Mouse (Mus musculus) hindbrain, embryonic 16.5 days (tissue): ENCODE results near the gene Bak1. TPM values are rescaled to one million over a fixed set of nuclear protein-coding genes. Genes with fewer than 3 reads are reported as not detected.

Experiments used
- ATAC-seq: fragments of 200-750 bp; cut with Nextera tagmentation; 2 replicates; pipeline ENCODE4 v1.8.0; 2017; ENCODE audit warnings: moderate TSS enrichment, moderate library complexity
- H3K27ac ChIP-seq: fragments of 300-500 bp; sonication (generic); 2 replicates; pipeline ENCODE4 v1.5.1; 2014; ENCODE audit warnings: low read depth, mild to moderate bottlenecking, control low read depth, low read length, moderate library complexity
- H3K27me3 ChIP-seq: fragments of 300-500 bp; sonication (generic); replicated peaks from 2 replicates; pipeline ENCODE4 v1.6.1; 2014; ENCODE audit warnings: low read length; ENCODE audit not compliant: control insufficient read depth, insufficient read depth
- H3K36me3 ChIP-seq: fragments of 300-500 bp; sonication (generic); 2 replicates; pipeline ENCODE4 v1.6.1; 2014; ENCODE audit warnings: mild to moderate bottlenecking, low read length, moderate library complexity, mixed read lengths; ENCODE audit not compliant: control insufficient read depth, insufficient read depth
- H3K4me1 ChIP-seq: fragments of 300-500 bp; sonication (generic); 2 replicates; pipeline ENCODE4 v1.6.1; 2014; ENCODE audit warnings: low read depth, low read length; ENCODE audit not compliant: control insufficient read depth, insufficient read depth
- H3K4me2 ChIP-seq: fragments of 300-500 bp; sonication (generic); 2 replicates; pipeline ENCODE4 v1.6.1; 2014; ENCODE audit warnings: mild to moderate bottlenecking, low read length, control low read depth, moderate library complexity
- H3K4me3 ChIP-seq: fragments of 300-500 bp; sonication (generic); 2 replicates; pipeline ENCODE4 v1.5.1; 2014; ENCODE audit warnings: mild to moderate bottlenecking, low read length, control low read depth, moderate library complexity
- H3K9ac ChIP-seq: fragments of 300-500 bp; sonication (generic); 2 replicates; pipeline ENCODE4 v1.6.1; 2014; ENCODE audit warnings: low read depth, mild to moderate bottlenecking, control low read depth, low read length, moderate library complexity
- H3K9me3 ChIP-seq: fragments of 300-500 bp; sonication (generic); 2 replicates; pipeline ENCODE4 v1.6.1; 2014; ENCODE audit warnings: mild to moderate bottlenecking, low read length, moderate library complexity; ENCODE audit not compliant: control insufficient read depth
- WGBS: fragments of 180-500 bp; shearing (Covaris S2); extraction: QIAGEN DNeasy Blood & Tissue Kit; methylation state at CpG from one replicate; pipeline ENCODE4 v1.1.7; 2014; 5-methylcytosine and 5-hydroxymethylcytosine counted together
- polyA plus RNA-seq: library from polyadenylated mRNA; unstranded; fragments of >200 nt; fragmentation: Nextera tagmentation; extraction: Ambion mirVana; gene quantifications from 2 replicates; pipeline ENCODE4 v1.2.1, GENCODE M21; 2015

Bak1 gene
- polyA plus RNA-seq, 1 experiment from 2014 or later: 4.1 TPM

GRCm38 (mm10) chr17:27042840-27043239 is 14.0 kb upstream of the Bak1 start:
- Histone ChIP-seq H3K9me3 (no peaks in the 10 kb centered on the region), H3K27me3 (peaks cover 2% of the 10 kb centered on the region; the same call in 1 of the 2 replicates), H3K9ac (peak overlapping the region; percentile 27), H3K36me3 (no peaks in the 10 kb centered on the region), H3K4me2 (no peak overlapping the region), H3K27ac (no peak overlapping the region; the same call in 1 of the 2 replicates), H3K4me3 (no peak overlapping the region), H3K4me1 (peaks cover 10% of the 10 kb centered on the region)
- 74% methylated on average over 5 of the region's 6 CpGs for WGBS
- no peak for ATAC-seq

DNA sequence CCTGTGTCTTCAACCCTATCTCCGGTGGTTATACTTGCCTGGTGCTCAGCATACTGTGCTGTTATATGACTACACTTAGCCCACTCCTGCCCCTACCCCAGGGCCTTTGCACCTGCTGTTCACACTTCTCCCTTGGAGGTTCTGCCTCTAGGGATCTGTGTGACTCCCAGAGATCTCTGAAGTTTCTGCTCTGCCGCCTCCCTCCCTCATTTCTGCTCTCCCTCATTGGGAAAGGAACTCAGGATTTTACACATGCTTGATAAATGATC is 12.9 kb upstream of the Bak1 start:
- Histone ChIP-seq H3K4me2 (no peak overlapping the region), H3K27ac (no peak overlapping the region), H3K4me3 (no peak overlapping the region), H3K27me3 (peaks cover 2% of the 10 kb centered on the region; the same call in 1 of the 2 replicates), H3K4me1 (peaks cover 10% of the 10 kb centered on the region), H3K36me3 (no peaks in the 10 kb centered on the region), H3K9ac (no peak overlapping the region), H3K9me3 (no peaks in the 10 kb centered on the region)
- no peak for ATAC-seq
- 91% methylated on average over 2 of the region's 2 CpGs for WGBS

DNA sequence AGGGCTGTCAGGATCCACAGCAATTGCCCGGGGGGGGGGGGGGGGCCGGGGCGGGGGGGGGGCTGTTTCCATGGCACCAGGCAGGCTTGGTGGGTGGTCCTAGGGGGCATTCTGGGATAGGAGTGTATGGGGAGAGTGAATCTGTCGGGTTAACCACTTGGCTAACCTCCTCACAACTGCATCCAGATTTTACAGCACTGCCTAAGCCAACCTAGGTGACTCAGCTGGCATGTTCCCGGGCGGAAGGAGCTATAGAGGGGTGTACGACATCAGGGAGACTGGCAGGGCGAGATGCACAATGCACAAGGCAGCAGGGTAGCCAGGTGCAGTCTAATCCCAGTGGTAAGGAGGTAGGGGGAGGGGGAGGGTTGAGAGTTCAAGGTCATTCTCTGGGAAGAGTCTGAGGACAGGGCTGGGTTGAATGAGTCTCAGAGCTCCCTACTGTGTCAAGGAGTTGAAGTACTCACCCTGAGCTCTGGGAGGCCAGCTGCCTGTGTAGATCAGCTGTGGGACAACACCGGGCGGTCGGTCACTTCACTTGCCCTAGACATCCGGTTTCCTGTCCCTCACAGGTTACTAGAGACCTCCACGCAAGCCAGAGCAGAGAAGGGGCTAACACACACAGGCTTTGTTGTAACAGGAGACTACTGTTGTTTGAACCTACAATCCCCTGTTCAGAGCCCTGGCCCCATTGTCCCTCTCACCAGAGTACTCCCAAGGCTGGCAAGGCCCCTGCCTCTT is 12.4 kb upstream of the Bak1 start:
- Histone ChIP-seq H3K9me3 (no peaks in the 10 kb centered on the region), H3K4me2 (no peak overlapping the region), H3K4me3 (no peak overlapping the region), H3K27me3 (peaks cover 2% of the 10 kb centered on the region; the same call in 1 of the 2 replicates), H3K36me3 (no peaks in the 10 kb centered on the region), H3K27ac (no peak overlapping the region), H3K4me1 (peaks cover 10% of the 10 kb centered on the region), H3K9ac (no peak overlapping the region)
- WGBS: 48% methylated on average over 11 of the region's 13 CpGs
- ATAC-seq: no peak

GRCm38 (mm10) chr17:27040304-27041045 is 11.7 kb upstream of the Bak1 start:
- no peaks in the 10 kb centered on the region for H3K36me3 ChIP-seq
- 14% methylated on average over 20 of the region's 20 CpGs for WGBS
- H3K27ac ChIP-seq: no peak overlapping the region; the same call in 1 of the 2 replicates
- peak overlapping the region; percentile 45 for H3K9ac ChIP-seq
- H3K4me3 ChIP-seq: no peak overlapping the region
- peaks cover 10% of the 10 kb centered on the region for H3K4me1 ChIP-seq
- 0 out of 2 replicates have a peak, but pooled peaks have one; percentile 31 for ATAC-seq
- H3K4me2 ChIP-seq: peak overlapping the region; percentile 33; the same call in 1 of the 2 replicates
- H3K27me3 ChIP-seq: peaks cover 2% of the 10 kb centered on the region; the same call in 1 of the 2 replicates
- no peaks in the 10 kb centered on the region for H3K9me3 ChIP-seq

- no peak overlapping the region for H3K27ac ChIP-seq
Observed at GRCm38 (mm10) chr17:27039432-27040102, 10.8 kb upstream of the Bak1 start.

DNA sequence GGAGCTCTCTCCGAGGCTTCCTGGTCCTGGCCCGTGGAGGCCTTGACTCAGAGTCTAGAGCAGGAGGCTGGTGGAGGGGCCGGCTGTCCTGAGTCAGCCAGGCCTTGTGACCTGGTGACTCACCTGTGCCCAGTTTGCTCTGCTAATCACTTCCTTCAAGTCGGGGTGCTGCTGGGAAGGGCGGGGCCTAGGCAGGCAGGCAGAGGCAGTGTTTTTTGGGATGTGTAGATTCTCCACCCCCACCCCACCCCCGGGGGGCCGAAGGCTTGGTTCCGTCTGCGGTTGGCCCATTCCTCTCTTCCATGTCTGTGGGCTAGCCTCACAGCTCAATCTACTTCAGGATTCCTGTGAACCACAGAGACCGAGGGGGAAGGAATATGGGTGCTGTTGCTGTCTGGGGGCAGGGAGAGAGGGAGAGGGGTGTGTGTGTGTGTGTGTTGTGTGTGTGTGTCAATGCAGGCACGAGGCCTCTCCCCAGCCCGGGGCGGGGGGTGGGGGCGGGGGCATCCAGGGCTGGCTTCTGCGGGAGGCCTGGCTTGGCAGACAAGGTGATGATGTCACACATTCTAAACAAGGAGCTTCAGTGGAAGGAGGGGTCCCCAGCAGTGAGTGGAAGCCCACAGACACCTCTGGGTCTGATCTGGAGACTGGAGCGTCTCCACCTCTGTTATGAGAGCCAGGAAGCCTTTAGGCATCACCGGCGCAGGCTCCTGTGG is 9.7 kb upstream of the Bak1 start:
- no peaks in the 10 kb centered on the region for H3K36me3 ChIP-seq
- peaks cover 10% of the 10 kb centered on the region for H3K4me1 ChIP-seq
- H3K4me3 ChIP-seq: no peak overlapping the region
- no peak overlapping the region for H3K27ac ChIP-seq
- H3K27me3 ChIP-seq: peaks cover 2% of the 10 kb centered on the region; the same call in 1 of the 2 replicates
- 47% methylated on average over 18 of the region's 18 CpGs for WGBS
- H3K9me3 ChIP-seq: no peaks in the 10 kb centered on the region
- no peak overlapping the region for H3K9ac ChIP-seq
- H3K4me2 ChIP-seq: no peak overlapping the region
- no peak for ATAC-seq

More at GRCm38 (mm10) chr17:27039432-27040102, 10.8 kb upstream of the Bak1 start:
- H3K4me3 ChIP-seq: no peak overlapping the region
- ATAC-seq: no peak
- peaks cover 10% of the 10 kb centered on the region for H3K4me1 ChIP-seq
- no peak overlapping the region for H3K4me2 ChIP-seq
- no peaks in the 10 kb centered on the region for H3K9me3 ChIP-seq
- peaks cover 2% of the 10 kb centered on the region; the same call in 1 of the 2 replicates for H3K27me3 ChIP-seq
- no peak overlapping the region for H3K9ac ChIP-seq
- no peaks in the 10 kb centered on the region for H3K36me3 ChIP-seq
- WGBS: 66% methylated on average over 10 of the region's 10 CpGs

DNA sequence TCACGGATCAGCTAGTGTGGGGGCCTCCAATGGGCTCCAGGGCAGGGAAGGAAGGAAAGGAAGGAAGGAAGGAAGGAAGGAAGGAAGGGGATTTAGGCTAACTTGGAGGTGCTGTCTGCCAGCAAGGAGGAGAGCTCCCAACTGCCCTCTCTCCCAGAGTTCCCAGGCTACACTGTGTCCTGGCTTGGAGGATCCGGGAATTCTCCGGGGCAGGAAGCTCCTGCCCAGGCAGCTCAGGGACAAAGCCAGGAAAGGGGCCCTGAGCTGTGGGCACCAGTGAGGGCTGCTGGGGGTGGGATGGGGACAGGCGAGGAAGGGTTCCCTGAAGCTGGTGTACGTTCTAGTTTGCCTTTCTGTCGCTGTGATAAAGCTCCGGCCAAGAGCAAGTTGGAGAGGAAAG is 7.7 kb upstream of the Bak1 start:
- no peak overlapping the region for H3K9ac ChIP-seq

GRCm38 (mm10) chr17:27032869-27033268 is 4.1 kb upstream of the Bak1 start:
- WGBS: under 1% methylated on average over 14 of the region's 14 CpGs
- no peak overlapping the region for H3K4me2 ChIP-seq

More for the DNA sequence above, 7.7 kb upstream of the Bak1 start:
- Histone ChIP-seq H3K4me1 (peaks cover 10% of the 10 kb centered on the region), H3K27me3 (peaks cover 2% of the 10 kb centered on the region; the same call in 1 of the 2 replicates), H3K4me2 (no peak overlapping the region), H3K4me3 (no peak overlapping the region), H3K27ac (no peak overlapping the region), H3K9me3 (no peaks in the 10 kb centered on the region), H3K36me3 (no peaks in the 10 kb centered on the region)
- ATAC-seq: no peak
- 77% methylated on average over 7 of the region's 7 CpGs for WGBS

More at GRCm38 (mm10) chr17:27032869-27033268, 4.1 kb upstream of the Bak1 start:
- Histone ChIP-seq H3K9me3 (no peaks in the 10 kb centered on the region), H3K27ac (no peak overlapping the region), H3K9ac (no peak overlapping the region), H3K27me3 (no peaks in the 10 kb centered on the region), H3K4me3 (no peak overlapping the region), H3K4me1 (no peaks in the 10 kb centered on the region), H3K36me3 (no peaks in the 10 kb centered on the region)
- peak; percentile 62; the same call in 1 of the 2 replicates for ATAC-seq
